Mouse (Mus musculus) embryonic facial prominence, embryonic 10.5 days (tissue): ENCODE results near the gene Rab20. TPM values are rescaled to one million over a fixed set of nuclear protein-coding genes. Genes with fewer than 3 reads are reported as not detected.
A peak's percentile ranks its signal among the peaks of the same experiment; 100 is the strongest.
"Not testable (repeated sequence)": the region's sequence is repeated elsewhere in the genome, so short reads cannot be mapped to it uniquely, and the experiment has no call there.

Source experiments
- DNase-seq: peaks from one replicate; pipeline ENCODE4 v3.0.0-alpha.2; 2017; ENCODE audit warnings: low spot score
- H3K27ac ChIP-seq: fragments of 300-500 bp; sonication (generic); replicated peaks from 2 replicates; pipeline ENCODE4 v1.5.1; 2016; ENCODE audit warnings: mild to moderate bottlenecking
- H3K27me3 ChIP-seq: fragments of 300-500 bp; sonication (generic); replicated peaks from 2 replicates; pipeline ENCODE4 v1.6.1; 2016; ENCODE audit warnings: low read depth, mild to moderate bottlenecking; ENCODE audit not compliant: poor library complexity, severe bottlenecking
- H3K36me3 ChIP-seq: fragments of 300-500 bp; sonication (generic); replicated peaks from 2 replicates; pipeline ENCODE4 v1.6.1; 2016; ENCODE audit warnings: mild to moderate bottlenecking, moderate library complexity
- H3K4me1 ChIP-seq: fragments of 300-500 bp; sonication (generic); 2 replicates; pipeline ENCODE4 v1.6.1; 2016
- H3K4me3 ChIP-seq: fragments of 300-500 bp; sonication (generic); 2 replicates; pipeline ENCODE4 v1.5.1; 2016; ENCODE audit warnings: mild to moderate bottlenecking, moderate library complexity
- H3K9me3 ChIP-seq: fragments of 300-500 bp; sonication (generic); 2 replicates; pipeline ENCODE4 v1.6.1; 2016; ENCODE audit warnings: mild to moderate bottlenecking
- WGBS: fragments of 180-500 bp; shearing (Covaris S2); methylation state at CpG from one replicate; pipeline ENCODE4 v1.1.7; 2016; 5-methylcytosine and 5-hydroxymethylcytosine counted together
- polyA plus RNA-seq: library from polyadenylated mRNA; unstranded; fragments of >200 nt; fragmentation: Nextera tagmentation; extraction: Ambion mirVana; gene quantifications from 2 replicates; pipeline ENCODE4 v1.2.1, GENCODE M21; 2016

Rab20 gene
- polyA plus RNA-seq, 1 experiment from 2014 or later, result 2.5 TPM

DNA sequence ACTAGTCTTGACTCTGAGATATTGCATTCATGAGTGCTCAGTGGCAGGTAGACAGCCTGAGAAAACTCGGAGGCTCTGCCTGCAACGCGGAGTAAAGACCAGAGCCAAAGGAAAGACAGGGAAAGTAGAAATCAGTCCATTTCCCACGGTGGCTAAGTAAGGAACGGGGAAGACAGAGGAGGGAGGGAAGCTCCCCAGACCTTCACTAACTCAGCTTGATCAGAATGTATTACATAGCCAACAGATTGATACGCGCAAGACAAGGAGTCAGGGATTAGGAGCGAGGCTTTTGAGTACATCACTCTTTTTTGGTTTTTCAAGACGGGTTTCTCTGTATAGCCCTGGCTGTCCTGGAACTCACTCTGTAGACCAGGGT is 1.3 kb downstream of the Rab20 start:
- Histone ChIP-seq H3K36me3 (no peaks in the 10 kb centered on the region), H3K27me3 (peaks cover 98% of the 10 kb centered on the region), H3K27ac (no peak overlapping the region), H3K9me3 (no peaks in the 10 kb centered on the region), H3K4me3 (peak overlapping the region; percentile 69), H3K4me1 (peaks cover 73% of the 10 kb centered on the region)
- 4% methylated on average over 9 of the region's 9 CpGs for WGBS
- no peak for DNase-seq

DNA sequence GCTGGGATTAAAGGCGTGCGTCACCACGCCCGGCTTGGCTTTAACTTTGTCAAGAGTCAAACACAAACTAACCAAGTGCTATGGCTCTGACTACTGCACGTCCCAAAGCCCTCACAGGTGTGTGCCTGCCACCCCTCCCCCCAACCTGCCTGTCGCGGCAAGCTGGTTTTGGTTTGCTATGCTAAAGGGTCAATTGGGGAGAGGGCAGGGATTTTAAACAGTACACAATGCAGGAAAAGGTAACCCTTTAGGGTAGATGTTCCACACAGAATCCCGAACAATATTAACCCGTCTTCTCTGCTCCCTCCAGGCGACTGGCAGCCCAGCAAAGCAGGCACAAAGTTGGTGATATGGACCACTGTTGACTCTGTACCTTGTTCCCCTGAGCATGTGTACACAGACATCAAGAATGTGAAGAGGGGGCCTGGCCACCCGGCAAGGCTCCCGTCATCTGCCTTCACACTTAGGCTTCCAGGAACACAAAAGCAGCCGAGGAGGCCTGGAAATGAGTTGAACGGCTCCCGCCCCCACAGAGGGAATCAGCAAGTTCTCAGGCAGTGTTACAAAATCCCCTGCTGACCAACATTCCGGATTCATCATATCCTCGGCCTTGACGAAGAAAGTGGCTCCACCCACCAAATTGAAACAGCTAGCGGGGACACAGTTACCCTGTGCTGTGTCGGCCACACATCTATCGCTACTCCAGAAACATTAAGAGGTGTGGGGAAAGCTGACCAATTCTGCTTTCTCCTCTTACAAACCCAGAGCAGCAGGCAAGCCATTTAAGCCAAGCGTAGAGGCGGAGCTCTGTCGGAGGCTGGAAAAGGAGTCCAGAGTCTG is 2.0 kb downstream of the Rab20 start:
- WGBS, result 3% methylated on average over 24 of the region's 24 CpGs
- peaks cover 95% of the 10 kb centered on the region for H3K27me3 ChIP-seq
- no peaks in the 10 kb centered on the region for H3K36me3 ChIP-seq
- DNase-seq, result peak; percentile 67
- H3K4me1 ChIP-seq, result peaks cover 73% of the 10 kb centered on the region
- H3K9me3 ChIP-seq, result no peaks in the 10 kb centered on the region
- peak overlapping the region; percentile 69 for H3K4me3 ChIP-seq
- peak overlapping the region; percentile 26; the same call in 1 of the 2 replicates for H3K27ac ChIP-seq

DNA sequence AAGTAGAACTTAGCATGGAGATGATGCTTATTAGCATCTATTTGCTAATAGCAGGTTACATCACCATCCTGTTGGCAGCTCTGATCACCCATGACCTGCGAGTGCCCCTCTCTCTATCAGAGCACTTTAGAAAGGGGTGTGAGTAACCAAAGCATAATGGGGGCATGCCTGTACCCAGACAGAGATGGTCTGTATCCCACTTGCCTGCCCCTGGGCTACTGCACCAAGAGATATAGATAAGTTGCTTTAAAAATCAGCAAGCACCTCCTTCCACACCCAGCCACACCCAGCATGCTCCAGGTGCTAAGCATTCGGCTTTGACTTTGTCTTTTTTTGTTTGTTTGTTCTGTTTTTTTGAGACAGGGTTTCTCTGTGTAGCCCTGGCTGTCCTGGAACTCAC is 2.6 kb downstream of the Rab20 start:
- H3K9me3 ChIP-seq, result no peaks in the 10 kb centered on the region
- WGBS, result 18% methylated on average over 2 of the region's 2 CpGs
- H3K4me1 ChIP-seq, result peaks cover 72% of the 10 kb centered on the region
- peaks cover 96% of the 10 kb centered on the region for H3K27me3 ChIP-seq
- H3K27ac ChIP-seq, result no peak overlapping the region
- DNase-seq, result no peak
- no peaks in the 10 kb centered on the region for H3K36me3 ChIP-seq
- H3K4me3 ChIP-seq, result no peak overlapping the region

DNA sequence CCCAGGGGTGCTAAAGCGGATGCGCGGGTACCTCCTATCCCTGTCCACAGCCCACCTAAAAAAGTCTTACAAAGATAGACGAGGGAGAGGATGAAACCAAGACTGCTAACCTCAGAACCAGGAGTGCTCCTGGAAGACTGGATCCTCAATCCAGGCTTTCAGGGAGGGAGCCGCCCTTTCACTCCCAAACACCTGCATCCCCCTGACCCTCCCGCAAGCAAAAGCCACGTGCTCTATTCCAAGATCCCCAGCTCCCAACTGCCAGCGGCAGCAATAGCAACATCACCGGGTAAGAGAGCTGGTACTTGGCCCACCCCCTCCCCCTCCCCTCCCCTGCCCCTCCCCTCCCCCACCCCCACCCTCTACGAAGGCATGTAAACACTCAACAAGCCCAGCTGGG is 3.1 kb downstream of the Rab20 start:
- peaks cover 95% of the 10 kb centered on the region for H3K27me3 ChIP-seq
- DNase-seq, result no peak
- no peaks in the 10 kb centered on the region for H3K36me3 ChIP-seq
- WGBS, result 3% methylated on average over 10 of the region's 10 CpGs
- H3K9me3 ChIP-seq, result no peaks in the 10 kb centered on the region
- H3K4me1 ChIP-seq, result peaks cover 67% of the 10 kb centered on the region
- H3K4me3 ChIP-seq, result no peak overlapping the region
- no peak overlapping the region for H3K27ac ChIP-seq

DNA sequence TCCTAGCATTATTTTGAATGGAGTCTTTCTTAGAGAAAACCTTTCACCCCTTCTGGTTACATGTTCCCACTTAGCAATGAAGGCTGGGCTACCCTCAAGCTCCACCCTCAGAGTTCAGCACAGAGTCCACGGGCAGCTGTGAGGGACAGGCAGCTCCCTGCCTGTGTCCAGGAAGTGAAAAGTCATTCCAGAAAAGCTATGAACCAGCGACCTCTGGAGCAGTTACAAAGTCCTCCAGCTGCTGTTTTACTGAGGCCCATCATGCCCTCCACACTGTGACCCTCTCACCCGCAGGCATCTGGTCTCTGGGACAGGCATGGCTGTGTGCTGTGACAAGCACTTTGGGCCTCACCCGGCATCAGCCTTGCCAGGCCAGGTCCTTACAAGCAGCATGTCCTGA is 5.4 kb downstream of the Rab20 start:
- H3K27ac ChIP-seq, result no peak overlapping the region
- H3K9me3 ChIP-seq, result no peaks in the 10 kb centered on the region
- no peak overlapping the region for H3K4me3 ChIP-seq
- 32% methylated on average over 4 of the region's 4 CpGs for WGBS
- H3K27me3 ChIP-seq, result peaks cover 72% of the 10 kb centered on the region
- H3K36me3 ChIP-seq, result no peaks in the 10 kb centered on the region
- H3K4me1 ChIP-seq, result peaks cover 57% of the 10 kb centered on the region
- no peak for DNase-seq

DNA sequence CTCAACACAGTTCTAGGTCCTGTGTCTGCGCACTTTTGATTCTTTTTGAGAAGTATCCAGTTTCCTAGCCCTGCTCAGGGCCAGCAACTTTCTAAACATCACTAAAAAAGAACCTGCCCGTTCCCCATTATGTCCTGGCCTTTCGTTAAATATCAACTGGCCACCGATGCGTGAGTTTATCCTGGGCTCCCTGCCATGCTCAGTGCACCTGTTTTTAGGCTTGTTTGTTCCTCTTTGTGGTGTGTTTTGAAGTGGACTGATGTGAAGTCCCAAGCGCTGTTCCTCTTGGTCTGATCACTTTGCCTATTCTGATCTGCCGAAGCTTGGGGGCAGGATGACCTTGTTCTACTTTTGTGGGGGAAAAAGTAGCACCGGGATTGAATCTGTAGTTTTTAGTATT is 7.2 kb downstream of the Rab20 start:
- DNase-seq, result no peak
- no peak overlapping the region for H3K27ac ChIP-seq
- peaks cover 54% of the 10 kb centered on the region for H3K27me3 ChIP-seq
- no peak overlapping the region for H3K4me3 ChIP-seq
- peaks cover 39% of the 10 kb centered on the region for H3K4me1 ChIP-seq
- 45% methylated on average over 8 of the region's 8 CpGs for WGBS
- no peaks in the 10 kb centered on the region for H3K36me3 ChIP-seq
- H3K9me3 ChIP-seq, result no peaks in the 10 kb centered on the region

DNA sequence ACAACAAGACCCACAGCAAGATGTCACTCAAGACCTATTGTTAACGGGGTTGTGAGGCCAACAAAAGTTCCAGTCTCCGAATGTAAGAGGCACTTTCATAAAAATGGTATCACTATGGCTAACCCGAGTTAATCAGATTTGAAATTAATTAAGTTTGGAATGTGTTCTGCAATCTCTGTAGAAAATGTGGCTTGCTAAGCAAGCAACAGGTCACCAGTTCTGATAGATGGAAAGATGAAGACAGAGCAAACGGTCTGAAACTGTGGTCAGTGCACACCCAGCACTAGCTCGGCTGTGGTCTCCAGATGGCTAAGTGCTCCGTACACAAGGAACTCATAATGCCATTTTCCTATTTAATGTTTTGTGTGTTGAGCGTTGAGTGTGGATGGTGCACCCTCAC is 7.8 kb downstream of the Rab20 start:
- Histone ChIP-seq H3K27me3 (peaks cover 48% of the 10 kb centered on the region), H3K27ac (no peak overlapping the region), H3K36me3 (no peaks in the 10 kb centered on the region), H3K4me3 (no peak overlapping the region), H3K9me3 (no peaks in the 10 kb centered on the region), H3K4me1 (peaks cover 36% of the 10 kb centered on the region)
- DNase-seq, result no peak
- 75% methylated on average over 7 of the region's 7 CpGs for WGBS

DNA sequence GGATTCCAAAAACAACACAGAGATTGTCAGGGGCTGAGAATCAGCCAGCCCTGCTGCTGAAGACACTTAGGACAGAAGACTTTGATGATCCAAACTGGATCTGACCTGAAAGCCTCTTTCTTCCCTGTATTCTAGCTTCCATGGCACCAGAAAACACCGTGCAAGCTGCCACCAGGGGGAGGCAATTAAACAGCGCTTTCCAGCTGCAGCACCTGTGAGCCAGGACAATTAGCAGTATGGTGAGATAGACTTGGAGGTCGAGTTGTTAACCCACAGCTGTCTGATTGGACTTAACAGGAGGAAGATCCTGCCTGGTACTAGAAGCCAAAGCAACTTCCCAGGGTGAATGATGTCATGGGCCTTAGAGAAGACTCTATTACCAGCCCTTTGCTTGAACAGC is 9.4 kb downstream of the Rab20 start:
- 4% methylated on average over 3 of the region's 3 CpGs for WGBS
- Histone ChIP-seq H3K27me3 (peaks cover 32% of the 10 kb centered on the region), H3K4me1 (peaks cover 27% of the 10 kb centered on the region), H3K27ac (no peak overlapping the region), H3K4me3 (no peak overlapping the region), H3K9me3 (no peaks in the 10 kb centered on the region), H3K36me3 (no peaks in the 10 kb centered on the region)
- DNase-seq, result peak; percentile 48

DNA sequence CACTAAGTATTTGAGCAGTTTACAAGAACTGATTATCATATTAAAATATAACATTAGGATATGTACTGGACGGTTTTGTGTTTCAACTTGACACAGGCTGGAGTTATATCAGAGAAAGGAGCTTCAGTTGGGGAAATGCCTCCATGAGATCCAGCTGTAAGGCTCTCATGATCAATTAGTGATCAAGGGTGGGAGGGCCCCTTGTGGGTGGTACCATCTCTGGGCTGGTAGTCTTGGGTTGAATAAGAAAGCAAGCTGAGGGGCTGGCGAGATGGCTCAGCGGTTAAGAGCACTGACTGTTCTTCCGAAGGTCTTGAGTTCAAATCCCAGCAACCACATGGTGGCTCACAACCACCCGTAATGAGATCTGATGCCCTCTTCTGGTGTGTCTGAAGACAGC is 12.0 kb downstream of the Rab20 start:
- H3K4me1 ChIP-seq, H3K27ac ChIP-seq, H3K9me3 ChIP-seq, DNase-seq, H3K36me3 ChIP-seq, H3K4me3 ChIP-seq: not testable (repeated sequence)
- 83% methylated on average over 5 of the region's 5 CpGs for WGBS
- peaks cover 10% of the 10 kb centered on the region for H3K27me3 ChIP-seq

DNA sequence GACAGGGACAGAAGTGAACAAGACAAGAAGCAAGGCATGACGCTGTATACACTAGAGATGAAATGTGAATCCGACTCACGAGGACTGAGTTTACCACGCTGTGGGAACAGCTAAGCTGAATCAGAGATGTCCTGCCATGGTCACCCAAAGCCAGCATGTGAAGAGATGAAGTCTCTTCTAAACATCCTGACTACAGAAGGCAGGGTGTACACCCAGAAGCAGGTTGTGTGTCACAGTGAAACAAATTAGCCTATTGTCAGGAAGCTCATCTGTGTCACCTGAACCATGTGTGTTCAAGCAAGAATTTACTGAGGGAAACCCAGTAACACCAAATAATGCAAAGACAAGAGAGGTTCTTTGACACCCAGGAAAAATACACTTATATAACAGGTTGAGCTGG is 12.9 kb downstream of the Rab20 start:
- no peak for DNase-seq
- H3K36me3 ChIP-seq, result no peaks in the 10 kb centered on the region
- H3K4me1 ChIP-seq, result peaks cover 12% of the 10 kb centered on the region; the same call in 1 of the 2 replicates
- no peak overlapping the region for H3K27ac ChIP-seq
- WGBS, result 93% methylated on average over 4 of the region's 4 CpGs
- no peak overlapping the region for H3K4me3 ChIP-seq
- H3K27me3 ChIP-seq, result 0 out of 2 replicates have a peak, but pooled peaks cover 3% of the 10 kb centered on the region
- H3K9me3 ChIP-seq, result no peaks in the 10 kb centered on the region

DNA sequence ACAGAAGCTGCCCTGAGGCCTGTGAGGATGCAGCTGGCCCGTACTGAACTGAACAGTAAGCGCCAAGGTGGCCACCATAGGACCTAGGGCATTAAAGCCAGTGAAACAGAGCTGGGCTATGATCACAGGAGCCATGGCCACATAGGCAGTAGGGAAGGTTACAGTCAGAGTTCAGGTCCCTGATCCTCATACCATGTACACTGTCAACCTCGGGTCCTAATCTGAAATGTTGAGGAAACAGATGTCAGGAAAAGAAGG is 13.9 kb downstream of the Rab20 start:
- no peak for DNase-seq
- Histone ChIP-seq H3K27me3 (no peaks in the 10 kb centered on the region), H3K4me3 (no peak overlapping the region), H3K4me1 (peaks cover 16% of the 10 kb centered on the region), H3K9me3 (no peaks in the 10 kb centered on the region), H3K27ac (no peak overlapping the region), H3K36me3 (no peaks in the 10 kb centered on the region)
- 67% methylated on average over 3 of the region's 3 CpGs for WGBS

DNA sequence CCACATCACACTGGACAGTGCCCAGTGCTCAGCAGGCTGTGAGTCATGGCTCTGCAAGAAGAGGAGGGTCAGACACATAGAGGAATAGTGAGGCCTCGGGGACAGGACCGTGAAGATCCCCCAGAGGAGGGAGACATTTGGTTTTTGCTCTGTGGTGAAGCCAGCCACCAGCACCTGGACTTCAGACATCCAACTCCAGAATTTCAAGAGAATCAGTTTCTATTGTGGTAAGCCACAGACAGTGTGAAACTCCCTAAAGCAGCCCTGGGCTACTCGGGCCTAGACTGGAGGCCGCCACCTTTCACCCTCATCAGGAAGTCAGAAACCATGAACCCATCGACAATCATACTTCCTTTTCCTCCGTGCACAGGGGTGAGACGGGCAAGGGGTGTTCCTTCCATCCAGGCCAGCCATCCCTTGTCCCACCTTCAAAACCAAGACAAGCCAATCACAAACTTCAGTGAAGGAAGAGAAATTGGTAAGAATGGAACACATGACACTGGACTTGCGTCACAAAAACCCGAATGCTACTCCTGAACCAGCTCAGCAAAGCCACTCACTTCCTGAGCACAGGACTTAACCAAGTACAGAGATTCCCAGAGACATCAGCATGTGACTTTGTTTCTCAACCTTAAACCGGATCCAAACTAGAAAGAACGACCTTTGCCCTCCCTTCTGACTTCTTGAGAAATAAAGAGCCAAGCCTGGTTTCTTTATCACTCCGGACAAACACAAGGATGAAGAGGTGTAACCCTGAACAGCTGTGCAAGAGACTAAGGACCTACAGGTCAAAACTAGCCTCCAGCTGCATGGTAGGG is 14.4 kb downstream of the Rab20 start:
- Histone ChIP-seq H3K36me3 (no peaks in the 10 kb centered on the region), H3K4me1 (peaks cover 19% of the 10 kb centered on the region), H3K4me3 (no peak overlapping the region), H3K27me3 (no peaks in the 10 kb centered on the region), H3K9me3 (no peaks in the 10 kb centered on the region), H3K27ac (no peak overlapping the region)
- no peak for DNase-seq
- 72% methylated on average over 12 of the region's 12 CpGs for WGBS

DNA sequence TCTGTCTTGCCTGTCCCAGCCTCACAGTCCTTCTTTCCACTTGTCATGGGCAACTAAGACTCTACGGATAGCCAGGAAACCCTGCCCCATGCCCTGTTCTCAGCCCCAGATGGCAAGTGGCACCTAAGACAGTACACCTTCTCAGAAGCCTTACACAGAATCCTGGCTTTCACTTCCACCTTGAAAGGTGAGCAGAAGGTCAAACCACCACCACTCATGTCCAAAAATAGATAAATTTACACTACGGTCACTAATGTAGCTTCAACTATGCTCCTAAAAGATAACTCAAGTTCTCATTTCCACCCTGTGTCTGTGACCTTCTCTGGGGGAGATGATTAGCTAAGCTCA is 15.0 kb downstream of the Rab20 start:
- 92% methylated on average over 2 of the region's 2 CpGs for WGBS
- no peak overlapping the region for H3K4me3 ChIP-seq
- H3K4me1 ChIP-seq, result peaks cover 20% of the 10 kb centered on the region
- H3K9me3 ChIP-seq, result no peaks in the 10 kb centered on the region
- no peaks in the 10 kb centered on the region for H3K27me3 ChIP-seq
- no peak overlapping the region for H3K27ac ChIP-seq
- no peak for DNase-seq
- no peaks in the 10 kb centered on the region for H3K36me3 ChIP-seq
